Mouse (Mus musculus) heart, adult 11 months (tissue): ENCODE results near the gene Sec24d.

Experiments used
- DNase-seq: peaks from one replicate; pipeline ENCODE4 v3.0.0; 2022

Gene Sec24d

GRCm38 (mm10) chr3:123266753-123267651 lies at the start of gene Sec24d:
Gene Sec24d (plus strand): TSS chr3:123267455.
- peak; percentile 99 for DNase-seq

- no peak for DNase-seq
Observed at GRCm38 (mm10) chr3:123218646-123219045, 48.6 kb upstream of the Sec24d start.

- DNase-seq, result peak; percentile 84
Observed at GRCm38 (mm10) chr3:123227276-123227675, 40.0 kb upstream of the Sec24d start.

GRCm38 (mm10) chr3:123231639-123232038 lies 35.6 kb upstream of the Sec24d start:
- DNase-seq, result peak; percentile 57

- DNase-seq, result peak; percentile 96
Observed at GRCm38 (mm10) chr3:123234191-123234836, 32.9 kb upstream of the Sec24d start.

- DNase-seq, result peak; percentile 57
Observed at GRCm38 (mm10) chr3:123235495-123235894, 31.8 kb upstream of the Sec24d start.

GRCm38 (mm10) chr3:123235921-123236320 lies 31.3 kb upstream of the Sec24d start, which contains the start of gene Synpo2:
Gene Synpo2 (minus strand): TSS chr3:123236149.
- peak; percentile 98 for DNase-seq

GRCm38 (mm10) chr3:123237039-123237438 lies 30.2 kb upstream of the Sec24d start:
- peak; percentile 85 for DNase-seq

GRCm38 (mm10) chr3:123237446-123237845 lies 29.8 kb upstream of the Sec24d start:
- peak; percentile 79 for DNase-seq

GRCm38 (mm10) chr3:123244376-123244775 lies 22.9 kb upstream of the Sec24d start:
- peak; percentile 97 for DNase-seq

GRCm38 (mm10) chr3:123245646-123246045 lies 21.6 kb upstream of the Sec24d start:
- peak; percentile 62 for DNase-seq

- DNase-seq, result peak; percentile 96
Observed at GRCm38 (mm10) chr3:123256181-123257101, 10.8 kb upstream of the Sec24d start.

GRCm38 (mm10) chr3:123258709-123259108 lies 8.5 kb upstream of the Sec24d start:
- DNase-seq, result peak; percentile 89

- peak; percentile 93 for DNase-seq
Observed at GRCm38 (mm10) chr3:123264706-123265105, 2.5 kb upstream of the Sec24d start.

- peak; percentile 98 for DNase-seq
Observed at GRCm38 (mm10) chr3:123267741-123268201, 516 bp downstream of the Sec24d start.

- DNase-seq, result peak; percentile 74
Observed at GRCm38 (mm10) chr3:123282866-123283615, 15.8 kb downstream of the Sec24d start.

- DNase-seq, result peak; percentile 84
Observed at GRCm38 (mm10) chr3:123284284-123284683, 17.0 kb downstream of the Sec24d start.

- DNase-seq, result peak; percentile 40
Observed at GRCm38 (mm10) chr3:123285649-123286048, 18.4 kb downstream of the Sec24d start.

GRCm38 (mm10) chr3:123288856-123289570 lies 21.8 kb downstream of the Sec24d start:
- DNase-seq, result no peak

- no peak for DNase-seq
Observed at GRCm38 (mm10) chr3:123291670-123292069, 24.4 kb downstream of the Sec24d start.

GRCm38 (mm10) chr3:123296654-123297053 lies 29.4 kb downstream of the Sec24d start:
- no peak for DNase-seq
